Mouse (Mus musculus) neural tube, embryonic 13.5 days (tissue): ENCODE data around the gene Snip1. TPM values are rescaled to one million over a fixed set of nuclear protein-coding genes. Genes with fewer than 3 reads are reported as not detected.
A peak's percentile ranks its signal among the peaks of the same experiment; 100 is the strongest.

Source experiments
- ATAC-seq: fragments of 200-750 bp; cut with Nextera tagmentation; 2 replicates; pipeline ENCODE4 v1.8.0; 2017; ENCODE audit warnings: low read depth, mild to moderate bottlenecking, moderate TSS enrichment, moderate library complexity
- H3K27ac ChIP-seq: fragments of 300-500 bp; sonication (generic); replicated peaks from 2 replicates; pipeline ENCODE4 v1.5.1; 2015; ENCODE audit warnings: moderate library complexity, mild to moderate bottlenecking, inconsistent platforms
- H3K27me3 ChIP-seq: fragments of 300-500 bp; sonication (generic); 2 replicates; pipeline ENCODE4 v1.6.1; 2015; ENCODE audit warnings: mild to moderate bottlenecking, inconsistent platforms
- H3K36me3 ChIP-seq: fragments of 300-500 bp; sonication (generic); 2 replicates; pipeline ENCODE4 v1.6.1; 2015; ENCODE audit warnings: mild to moderate bottlenecking, inconsistent platforms
- H3K4me1 ChIP-seq: fragments of 300-500 bp; sonication (generic); replicated peaks from 2 replicates; pipeline ENCODE4 v1.6.1; 2015; ENCODE audit warnings: inconsistent platforms
- H3K4me2 ChIP-seq: fragments of 300-500 bp; sonication (generic); 2 replicates; pipeline ENCODE4 v1.6.1; 2015; ENCODE audit warnings: inconsistent platforms, mild to moderate bottlenecking, moderate library complexity
- H3K4me3 ChIP-seq: fragments of 300-500 bp; sonication (generic); 2 replicates; pipeline ENCODE4 v1.5.1; 2015; ENCODE audit warnings: mild to moderate bottlenecking, inconsistent platforms
- H3K9ac ChIP-seq: fragments of 300-500 bp; sonication (generic); 2 replicates; pipeline ENCODE4 v1.6.1; 2015; ENCODE audit warnings: moderate library complexity, mild to moderate bottlenecking, inconsistent platforms
- H3K9me3 ChIP-seq: fragments of 300-500 bp; sonication (generic); 2 replicates; pipeline ENCODE4 v1.6.1; 2016; ENCODE audit warnings: inconsistent platforms
- WGBS: fragments of 180-500 bp; shearing (Covaris S2); methylation state at CpG from one replicate; pipeline ENCODE4 v1.1.7; 2015; 5-methylcytosine and 5-hydroxymethylcytosine counted together
- polyA plus RNA-seq: library from polyadenylated mRNA; unstranded; fragments of >200 nt; fragmentation: Nextera tagmentation; extraction: Ambion mirVana; gene quantifications from 2 replicates; pipeline ENCODE4 v1.2.1, GENCODE M21; 2015

Gene Snip1
- polyA plus RNA-seq, 1 experiment from 2014 or later = 23.8 TPM

GRCm38 (mm10) chr4:125114638-125115037 is 48.2 kb downstream of the Snip1 start:
- no peaks in the 10 kb centered on the region for H3K27me3 ChIP-seq
- no peak overlapping the region for H3K4me2 ChIP-seq
- peak; percentile 34; the same call in 1 of the 2 replicates for ATAC-seq
- H3K9me3 ChIP-seq = no peaks in the 10 kb centered on the region
- H3K4me3 ChIP-seq = no peak overlapping the region
- H3K27ac ChIP-seq = no peak overlapping the region
- peaks cover 27% of the 10 kb centered on the region for H3K36me3 ChIP-seq
- 0 out of 2 replicates have a peak overlapping the region, but pooled peaks have one; percentile 32 for H3K9ac ChIP-seq
- WGBS = 6% methylated on average over 6 of the region's 6 CpGs
- peaks cover 19% of the 10 kb centered on the region for H3K4me1 ChIP-seq

GRCm38 (mm10) chr4:125115081-125115480 is 48.6 kb downstream of the Snip1 start:
- Histone ChIP-seq H3K4me1 (peaks cover 19% of the 10 kb centered on the region), H3K4me3 (no peak overlapping the region), H3K36me3 (peaks cover 22% of the 10 kb centered on the region), H3K9ac (0 out of 2 replicates have a peak overlapping the region, but pooled peaks have one; percentile 32), H3K9me3 (no peaks in the 10 kb centered on the region), H3K4me2 (no peak overlapping the region), H3K27me3 (no peaks in the 10 kb centered on the region), H3K27ac (no peak overlapping the region)
- no peak for ATAC-seq
- WGBS = 80% methylated on average over 4 of the region's 4 CpGs

GRCm38 (mm10) chr4:125115710-125116089 is 49.2 kb downstream of the Snip1 start:
- H3K36me3 ChIP-seq = peaks cover 16% of the 10 kb centered on the region
- H3K9me3 ChIP-seq = no peaks in the 10 kb centered on the region
- ATAC-seq = no peak
- H3K4me2 ChIP-seq = no peak overlapping the region
- peaks cover 19% of the 10 kb centered on the region for H3K4me1 ChIP-seq
- H3K27ac ChIP-seq = no peak overlapping the region
- no peaks in the 10 kb centered on the region for H3K27me3 ChIP-seq
- H3K4me3 ChIP-seq = no peak overlapping the region
- 47% methylated on average over 6 of the region's 6 CpGs for WGBS
- no peak overlapping the region for H3K9ac ChIP-seq

- H3K27me3 ChIP-seq = no peaks in the 10 kb centered on the region
- no peak overlapping the region for H3K9ac ChIP-seq
- H3K9me3 ChIP-seq = no peaks in the 10 kb centered on the region
- no peak overlapping the region for H3K4me2 ChIP-seq
- ATAC-seq = no peak
- WGBS = 68% methylated on average over 9 of the region's 9 CpGs
- H3K36me3 ChIP-seq = peaks cover 10% of the 10 kb centered on the region
- H3K4me1 ChIP-seq = peaks cover 19% of the 10 kb centered on the region
- H3K4me3 ChIP-seq = no peak overlapping the region
- no peak overlapping the region; the same call in 1 of the 2 replicates for H3K27ac ChIP-seq
These were observed 49.8 kb downstream of the Snip1 start for GRCm38 (mm10) chr4:125116090-125116861.

- Histone ChIP-seq H3K27ac (no peak overlapping the region), H3K9ac (no peak overlapping the region), H3K9me3 (no peaks in the 10 kb centered on the region), H3K4me2 (no peak overlapping the region), H3K4me3 (no peak overlapping the region), H3K27me3 (no peaks in the 10 kb centered on the region), H3K36me3 (0 out of 2 replicates have a peak, but pooled peaks cover 4% of the 10 kb centered on the region), H3K4me1 (peaks cover 19% of the 10 kb centered on the region)
- WGBS = 74% methylated on average over 13 of the region's 13 CpGs
- ATAC-seq = no peak
These were observed 50.5 kb downstream of the Snip1 start for GRCm38 (mm10) chr4:125116929-125117328.

- ATAC-seq = no peak
- no peak overlapping the region for H3K4me3 ChIP-seq
- WGBS = 84% methylated on average over 7 of the region's 7 CpGs
These were observed 51.4 kb downstream of the Snip1 start for GRCm38 (mm10) chr4:125117902-125118320.

GRCm38 (mm10) chr4:125119070-125119469 is 52.6 kb downstream of the Snip1 start:
- no peaks in the 10 kb centered on the region for H3K9me3 ChIP-seq
- H3K9ac ChIP-seq = no peak overlapping the region
- H3K4me2 ChIP-seq = no peak overlapping the region
- ATAC-seq = no peak
- 29% methylated on average over 10 of the region's 10 CpGs for WGBS
- H3K36me3 ChIP-seq = no peaks in the 10 kb centered on the region
- H3K27me3 ChIP-seq = no peaks in the 10 kb centered on the region
- H3K4me3 ChIP-seq = no peak overlapping the region
- no peak overlapping the region for H3K27ac ChIP-seq
- peaks cover 29% of the 10 kb centered on the region for H3K4me1 ChIP-seq

More at GRCm38 (mm10) chr4:125117902-125118320, 51.4 kb downstream of the Snip1 start:
- Histone ChIP-seq H3K4me1 (peaks cover 24% of the 10 kb centered on the region), H3K27me3 (no peaks in the 10 kb centered on the region), H3K4me2 (no peak overlapping the region), H3K36me3 (no peaks in the 10 kb centered on the region), H3K9ac (no peak overlapping the region), H3K9me3 (no peaks in the 10 kb centered on the region), H3K27ac (no peak overlapping the region)

- H3K27me3 ChIP-seq = no peaks in the 10 kb centered on the region
- 98% methylated on average over 11 of the region's 11 CpGs for WGBS
- no peak overlapping the region for H3K27ac ChIP-seq
- ATAC-seq = no peak
- H3K4me1 ChIP-seq = peaks cover 33% of the 10 kb centered on the region
- no peaks in the 10 kb centered on the region for H3K9me3 ChIP-seq
- H3K4me2 ChIP-seq = no peak overlapping the region
- no peak overlapping the region for H3K4me3 ChIP-seq
- no peak overlapping the region for H3K9ac ChIP-seq
- H3K36me3 ChIP-seq = no peaks in the 10 kb centered on the region
These were observed 53.2 kb downstream of the Snip1 start for GRCm38 (mm10) chr4:125119721-125120120.

- no peak overlapping the region for H3K4me3 ChIP-seq
- H3K4me2 ChIP-seq = no peak overlapping the region
- ATAC-seq = no peak
- whole genome bisulfite sequencing = 23% methylated on average over 16 of the region's 16 CpGs
- no peaks in the 10 kb centered on the region for H3K36me3 ChIP-seq
- no peak overlapping the region for H3K9ac ChIP-seq
- H3K4me1 ChIP-seq = peaks cover 39% of the 10 kb centered on the region
- peaks cover 19% of the 10 kb centered on the region for H3K27me3 ChIP-seq
- no peaks in the 10 kb centered on the region for H3K9me3 ChIP-seq
- no peak overlapping the region for H3K27ac ChIP-seq
These were observed 56.2 kb downstream of the Snip1 start for GRCm38 (mm10) chr4:125122431-125123278.

GRCm38 (mm10) chr4:125123279-125123671 is 56.8 kb downstream of the Snip1 start:
- no peak overlapping the region for H3K27ac ChIP-seq
- H3K4me2 ChIP-seq = no peak overlapping the region
- no peaks in the 10 kb centered on the region for H3K9me3 ChIP-seq
- ATAC-seq = no peak
- peaks cover 23% of the 10 kb centered on the region for H3K27me3 ChIP-seq
- no peak overlapping the region for H3K9ac ChIP-seq
- H3K36me3 ChIP-seq = no peaks in the 10 kb centered on the region
- whole genome bisulfite sequencing = 73% methylated on average over 7 of the region's 7 CpGs
- no peak overlapping the region for H3K4me3 ChIP-seq
- peaks cover 44% of the 10 kb centered on the region for H3K4me1 ChIP-seq
